Mouse (Mus musculus) liver, adult (tissue): ENCODE measurements around the gene Atad5.

Experiments
- GATA4 ChIP-seq: IDR thresholded peaks from 2 replicates; pipeline ENCODE4 v1.6.1; 2014; ENCODE audit warnings: mild to moderate bottlenecking, low read length; ENCODE audit not compliant: insufficient replicate concordance

Gene Atad5

DNA sequence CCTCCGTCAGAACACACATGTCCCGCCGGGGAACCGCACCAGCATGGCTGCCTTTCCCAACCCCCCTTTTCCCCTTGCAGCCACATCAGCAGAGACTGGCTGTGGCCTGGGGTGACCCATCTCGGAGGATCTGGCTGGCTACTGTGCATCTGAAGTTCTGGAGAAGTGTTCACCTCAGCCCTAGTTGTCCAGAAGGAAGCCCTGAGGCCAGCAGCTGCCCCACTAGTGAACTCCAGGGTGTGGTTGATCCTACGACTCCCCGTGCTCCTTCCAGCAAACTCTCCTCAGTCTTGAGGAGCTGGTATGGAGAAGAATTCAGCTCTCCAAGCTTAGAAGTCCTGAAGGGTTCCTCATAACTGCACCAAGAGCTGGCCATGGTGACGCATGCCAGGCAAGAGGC, 89.1 kb downstream of the Atad5 start:
- TF ChIP-seq GATA4 = no peak

DNA sequence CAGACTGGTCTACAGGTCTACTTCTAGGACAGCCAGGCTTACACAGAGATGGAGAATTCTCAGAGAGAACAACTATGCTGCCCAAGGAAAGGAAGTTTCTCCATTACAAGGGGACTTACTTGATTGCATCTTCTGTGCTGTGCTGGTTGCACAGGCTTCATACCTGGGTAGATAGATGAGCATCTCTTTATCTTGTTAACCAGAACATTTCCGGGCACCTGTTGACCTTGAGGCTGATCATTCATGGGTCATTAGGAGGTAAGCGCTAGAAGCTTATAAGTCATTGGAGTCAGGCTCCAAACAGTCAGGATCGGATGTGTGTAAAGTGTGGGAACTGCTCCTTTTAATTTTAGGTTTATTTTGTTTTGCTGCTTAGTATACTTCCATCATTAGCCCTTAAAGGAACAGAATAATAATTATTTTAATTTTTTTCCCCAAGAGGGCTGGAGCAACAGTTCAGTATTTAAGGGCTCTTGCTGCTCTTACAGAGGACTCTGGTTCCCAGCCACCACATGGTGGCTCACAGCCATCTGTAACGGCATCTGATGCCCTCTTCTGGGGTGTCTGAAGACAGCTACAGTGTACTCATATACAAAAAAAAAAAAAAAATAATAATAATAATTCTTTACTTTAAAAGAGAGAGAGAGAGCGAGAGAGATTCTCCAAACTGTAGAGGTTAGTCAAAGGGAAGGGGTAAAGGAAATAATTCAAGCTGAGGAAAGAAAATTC, 92.0 kb downstream of the Atad5 start:
- no peak for TF ChIP-seq GATA4

DNA sequence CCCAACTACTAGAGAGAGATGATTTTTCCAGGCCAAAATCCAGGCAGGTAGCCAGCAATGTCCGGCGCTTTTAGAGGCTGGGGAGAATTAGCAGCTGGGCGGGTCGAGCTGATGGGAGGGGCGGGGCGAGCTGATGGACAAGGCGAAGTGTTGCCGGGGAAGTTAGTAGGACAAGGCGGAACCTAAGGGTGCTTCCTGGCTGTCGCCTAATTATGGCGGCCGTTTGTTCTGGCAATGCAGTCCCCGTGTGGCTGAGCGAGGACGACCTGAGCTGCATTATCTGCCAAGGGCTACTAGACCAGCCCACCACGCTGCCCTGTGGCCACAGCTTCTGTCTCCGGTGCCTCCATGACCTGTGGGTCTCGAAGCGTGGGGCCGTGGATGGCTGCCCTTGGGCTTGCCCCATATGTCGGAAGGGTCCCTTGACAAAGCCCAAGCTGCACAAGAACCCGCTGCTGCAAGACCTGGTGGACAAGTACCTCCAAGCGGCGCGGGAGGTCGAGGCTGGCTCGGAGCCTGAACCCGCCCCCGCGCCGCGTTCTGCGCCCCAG, 94.6 kb downstream of the Atad5 start, which contains the start of gene Rnf135:
TSS of gene Rnf135 (plus strand) at position 147 of the 551 bp plus-strand sequence.
- no peak for TF ChIP-seq GATA4

DNA sequence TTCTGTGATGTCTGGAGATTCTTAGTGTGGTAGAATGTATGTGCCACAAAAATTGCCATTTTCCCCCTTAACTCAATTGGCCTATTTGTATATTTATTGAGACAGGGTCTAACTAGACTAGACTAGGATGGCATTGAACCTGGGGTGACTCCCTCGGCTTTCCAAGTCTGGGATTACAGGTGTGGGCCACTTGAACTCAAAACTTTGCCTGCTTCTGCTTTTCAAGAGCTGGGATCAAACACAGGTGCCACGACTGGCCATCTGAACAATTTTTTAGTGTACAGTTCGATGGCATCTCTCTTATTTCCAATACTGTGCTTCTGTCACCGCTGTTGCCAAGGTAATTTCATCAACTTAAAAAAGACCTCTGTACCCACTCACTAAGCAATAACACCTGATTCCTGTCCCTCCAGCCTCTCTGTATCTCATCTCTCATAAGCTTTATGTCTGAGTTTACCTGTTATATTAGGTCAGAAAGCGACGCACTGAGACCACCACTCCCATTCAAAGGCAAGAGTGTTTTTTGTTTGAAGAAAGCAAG, 95.4 kb downstream of the Atad5 start:
- TF ChIP-seq GATA4 = no peak
